Mouse (Mus musculus) heart, postnatal 0 days (tissue): ENCODE measurements around the gene Cipc. TPM values are rescaled to one million over a fixed set of nuclear protein-coding genes. Genes with fewer than 3 reads are reported as not detected.

Source experiments
- ATAC-seq: fragments of 200-750 bp; cut with Nextera tagmentation; 2 replicates; pipeline ENCODE4 v1.8.0; 2017; ENCODE audit warnings: low read depth, moderate number of reproducible peaks, moderate library complexity; ENCODE audit not compliant: insufficient read depth
- DNase-seq: peaks from one replicate; pipeline ENCODE4 v3.0.0-alpha.2; 2016; ENCODE audit warnings: low spot score
- H3K27ac ChIP-seq: fragments of 300-500 bp; sonication (generic); 2 replicates; pipeline ENCODE4 v1.5.1; 2014; ENCODE audit warnings: low read depth, mild to moderate bottlenecking
- H3K27me3 ChIP-seq: fragments of 300-500 bp; sonication (generic); 2 replicates; pipeline ENCODE4 v1.6.1; 2014; ENCODE audit warnings: low read length, mixed read lengths; ENCODE audit not compliant: control insufficient read depth, insufficient read depth
- H3K36me3 ChIP-seq: fragments of 300-500 bp; sonication (generic); replicated peaks from 2 replicates; pipeline ENCODE4 v1.6.1; 2014; ENCODE audit warnings: low read length, mixed read lengths; ENCODE audit not compliant: control insufficient read depth, insufficient read depth
- H3K4me1 ChIP-seq: fragments of 300-500 bp; sonication (generic); 2 replicates; pipeline ENCODE4 v1.6.1; 2014; ENCODE audit warnings: antibody characterized with exemption; ENCODE audit not compliant: control insufficient read depth, insufficient read depth
- H3K4me2 ChIP-seq: fragments of 300-500 bp; sonication (generic); 2 replicates; pipeline ENCODE4 v1.6.1; 2014; ENCODE audit warnings: low read depth, mild to moderate bottlenecking, low read length, moderate library complexity
- H3K4me3 ChIP-seq: fragments of 300-500 bp; sonication (generic); 2 replicates; pipeline ENCODE4 v1.5.1; 2014; ENCODE audit warnings: low read depth, low read length
- H3K9ac ChIP-seq: fragments of 300-500 bp; sonication (generic); replicated peaks from 2 replicates; pipeline ENCODE4 v1.6.1; 2014; ENCODE audit warnings: low read depth, low read length, mixed read lengths
- H3K9me3 ChIP-seq: fragments of 300-500 bp; sonication (generic); replicated peaks from 2 replicates; pipeline ENCODE4 v1.6.1; 2016; ENCODE audit warnings: low read length; ENCODE audit not compliant: control insufficient read depth
- CTCF ChIP-seq: IDR thresholded peaks from 2 replicates; pipeline ENCODE4 v1.5.1; 2016; ENCODE audit warnings: antibody characterized with exemption, control low read depth, low read depth
- EP300 ChIP-seq: IDR thresholded peaks from 2 replicates; pipeline ENCODE4 v1.6.1; 2016; ENCODE audit warnings: antibody characterized with exemption, low read depth
- WGBS: fragments of 180-500 bp; shearing (Covaris S2); extraction: QIAGEN DNeasy Blood & Tissue Kit; methylation state at CpG from one replicate; pipeline ENCODE4 v1.1.7; 2014; 5-methylcytosine and 5-hydroxymethylcytosine counted together
- polyA plus RNA-seq: library from polyadenylated mRNA; unstranded; fragments of >200 nt; fragmentation: Nextera tagmentation; extraction: Ambion mirVana; gene quantifications from 2 replicates; pipeline ENCODE4 v1.2.1, GENCODE M21; 2015
- total RNA-seq: library from RNA; depleted of rRNA; stranded (reverse); fragments of >200 nt; gene quantifications from 2 replicates; pipeline ENCODE4 v1.2.3, GENCODE M21; 2014; ENCODE audit warnings: low replicate concordance

Cipc gene
- total and polyA plus RNA-seq, 2 experiments from 2014 or later, result 20.9 to 26.2 TPM

- no peak for ATAC-seq
- DNase-seq, result no peak
- H3K4me3 ChIP-seq, result no peak overlapping the region
- H3K27ac ChIP-seq, result no peak overlapping the region
- no peaks in the 10 kb centered on the region for H3K27me3 ChIP-seq
- peaks cover 24% of the 10 kb centered on the region for H3K4me1 ChIP-seq
- H3K9me3 ChIP-seq, result no peaks in the 10 kb centered on the region
- H3K4me2 ChIP-seq, result no peak overlapping the region
- no peaks in the 10 kb centered on the region for H3K36me3 ChIP-seq
- TF ChIP-seq CTCF (no peak), EP300 (no peak)
- no peak overlapping the region for H3K9ac ChIP-seq
- 89% methylated on average over 7 of the region's 7 CpGs for WGBS
Observed at GRCm38 (mm10) chr12:86971089-86971488, 24.2 kb downstream of the Cipc start.

GRCm38 (mm10) chr12:86973216-86973615, 26.4 kb downstream of the Cipc start:
- H3K36me3 ChIP-seq, result no peaks in the 10 kb centered on the region
- H3K4me2 ChIP-seq, result peak overlapping the region; percentile 10; the same call in 1 of the 2 replicates
- H3K27ac ChIP-seq, result 0 out of 2 replicates have a peak overlapping the region, but pooled peaks have one; percentile 8
- no peak for TF ChIP-seq CTCF
- TF ChIP-seq EP300, result no peak
- ATAC-seq (0 out of 2 replicates have a peak, but pooled peaks have one; percentile 22), DNase-seq (no peak)
- H3K4me1 ChIP-seq, result peaks cover 30% of the 10 kb centered on the region
- no peaks in the 10 kb centered on the region for H3K27me3 ChIP-seq
- H3K4me3 ChIP-seq, result no peak overlapping the region
- WGBS, result 9% methylated on average over 7 of the region's 7 CpGs
- no peaks in the 10 kb centered on the region for H3K9me3 ChIP-seq
- no peak overlapping the region for H3K9ac ChIP-seq

GRCm38 (mm10) chr12:86973706-86974105, 26.9 kb downstream of the Cipc start:
- DNase-seq, result no peak
- no peak overlapping the region for H3K4me2 ChIP-seq

GRCm38 (mm10) chr12:86974387-86975288, 27.8 kb downstream of the Cipc start:
- H3K9me3 ChIP-seq, result no peaks in the 10 kb centered on the region
- H3K9ac ChIP-seq, result peak overlapping the region; percentile 34; the same call in 1 of the 2 replicates
- WGBS, result 9% methylated on average over 38 of the region's 40 CpGs
- H3K4me1 ChIP-seq, result peaks cover 21% of the 10 kb centered on the region
- H3K4me2 ChIP-seq, result peak overlapping the region; percentile 63
- TF ChIP-seq CTCF, result peak; percentile 84
- TF ChIP-seq EP300, result no peak
- H3K27ac ChIP-seq, result no peak overlapping the region
- DNase-seq (peak; percentile 66), ATAC-seq (peak; percentile 75)
- H3K27me3 ChIP-seq, result 0 out of 2 replicates have a peak, but pooled peaks cover 10% of the 10 kb centered on the region
- H3K4me3 ChIP-seq, result peak overlapping the region; percentile 33
- H3K36me3 ChIP-seq, result no peaks in the 10 kb centered on the region

More at GRCm38 (mm10) chr12:86973706-86974105, 26.9 kb downstream of the Cipc start:
- Histone ChIP-seq H3K4me3 (no peak overlapping the region), H3K4me1 (peaks cover 28% of the 10 kb centered on the region), H3K9ac (peak overlapping the region; percentile 34; the same call in 1 of the 2 replicates), H3K27me3 (0 out of 2 replicates have a peak, but pooled peaks cover 5% of the 10 kb centered on the region), H3K36me3 (no peaks in the 10 kb centered on the region), H3K9me3 (no peaks in the 10 kb centered on the region), H3K27ac (no peak overlapping the region)
- no peak for TF ChIP-seq CTCF
- no peak for TF ChIP-seq EP300
- 37% methylated on average over 8 of the region's 8 CpGs for WGBS
- no peak for ATAC-seq

- H3K9me3 ChIP-seq, result no peaks in the 10 kb centered on the region
- TF ChIP-seq CTCF (no peak), EP300 (no peak)
- DNase-seq (no peak), ATAC-seq (no peak)
- peaks cover 21% of the 10 kb centered on the region for H3K4me1 ChIP-seq
- H3K27me3 ChIP-seq, result peaks cover 15% of the 10 kb centered on the region; the same call in 1 of the 2 replicates
- H3K4me3 ChIP-seq, result no peak overlapping the region
- no peak overlapping the region for H3K27ac ChIP-seq
- no peaks in the 10 kb centered on the region for H3K36me3 ChIP-seq
- WGBS, result 62% methylated on average over 10 of the region's 10 CpGs
- no peak overlapping the region for H3K4me2 ChIP-seq
- no peak overlapping the region for H3K9ac ChIP-seq
Observed at GRCm38 (mm10) chr12:86975761-86976160, 28.9 kb downstream of the Cipc start.
